Mouse (Mus musculus) CH12.LX (cell line): Measurements from ENCODE around the gene Zfp575.

Source experiments
- CTCF ChIP-seq, 2 experiments: IDR thresholded peaks in 1 of 2; conservative IDR thresholded peaks in 1 of 2; 2 replicates each; pipeline ENCODE4 v1.5.1; 2011 to 2012; ENCODE audit warnings: low read depth in 2 of 2, low read length in 2 of 2, improper control_type of control experiment in 1 of 2, inconsistent platforms in 1 of 2, mild to moderate bottlenecking in 1 of 2, moderate library complexity in 1 of 2
- ELF1 ChIP-seq: IDR thresholded peaks from 2 replicates; pipeline ENCODE4 v1.6.1; 2014; ENCODE audit warnings: low read depth, mild to moderate bottlenecking, inconsistent platforms, low read length, improper control_type of control experiment
- KAT2A ChIP-seq: IDR thresholded peaks from 2 replicates; pipeline ENCODE4 v1.6.1; 2012; ENCODE audit warnings: low read length, improper control_type of control experiment, inconsistent platforms; ENCODE audit not compliant: insufficient replicate concordance
- POLR2A ChIP-seq: IDR thresholded peaks from 2 replicates; pipeline ENCODE4 v1.6.1; 2011; ENCODE audit warnings: low read depth, mild to moderate bottlenecking, improper control_type of control experiment, low read length

GRCm38 (mm10) chr7:24595464-24595863, 8.0 kb upstream of the Zfp575 start:
- TF ChIP-seq POLR2A (no peak), KAT2A (no peak), CTCF (conservative IDR thresholded peaks at IDR 0.05 in 1 of 2, IDR thresholded peaks at IDR 0.05 in 1 of 2; ENCODE audit: low read depth in 2 of 2, low read length in 2 of 2) (no peak), ELF1 (no peak)
